Mouse (Mus musculus) myocyte (in vitro differentiated cells): ENCODE data around the gene Zdhhc5. TPM values are rescaled to one million over a fixed set of nuclear protein-coding genes. Genes with fewer than 3 reads are reported as not detected.

Source experiments
- H3K27me3 ChIP-seq: one replicate; pipeline ENCODE4 v1.6.1; 2011; ENCODE audit not compliant: control insufficient read depth, insufficient read depth, insufficient read length
- H3K36me3 ChIP-seq: one replicate; pipeline ENCODE4 v1.6.1; 2011; ENCODE audit not compliant: control insufficient read depth, insufficient read depth
- H3K4me2 ChIP-seq: one replicate; pipeline ENCODE4 v1.6.1; 2011; ENCODE audit warnings: low read depth, control low read depth
- H3K4me3 ChIP-seq: one replicate; pipeline ENCODE4 v1.5.1; 2011; ENCODE audit warnings: mild to moderate bottlenecking, control low read depth, moderate library complexity
- H3K79me2 ChIP-seq: one replicate; pipeline ENCODE4 v1.6.1; 2011; ENCODE audit not compliant: control insufficient read depth, insufficient read depth
- H3ac ChIP-seq: one replicate; pipeline ENCODE4 v1.6.1; 2011; ENCODE audit not compliant: control insufficient read depth, insufficient read length
- TCF3 ChIP-seq: IDR thresholded peaks from one replicate; pipeline ENCODE4 v1.6.1; 2011; ENCODE audit warnings: low read depth, control low read depth; ENCODE audit not compliant: insufficient read length
- USF1 ChIP-seq: IDR thresholded peaks from one replicate; pipeline ENCODE4 v1.6.1; 2011; ENCODE audit warnings: low read depth, mild to moderate bottlenecking, control low read depth, moderate library complexity
- polyA plus RNA-seq: library from polyadenylated mRNA; unstranded; fragments of >200 nt; fragmentation: generic; extraction: Trizol; gene quantifications from one replicate; pipeline ENCODE4 v1.2.1, GENCODE M21; 2012; ENCODE audit warnings: missing spikeins

Gene Zdhhc5
- polyA plus RNA-seq, 1 experiment = 36.3 TPM

GRCm38 (mm10) chr2:84638428-84639220 is 76.4 kb downstream of the Zdhhc5 start:
- H3K36me3 ChIP-seq = no peaks in the 10 kb centered on the region
- peak overlapping the region; percentile 100 for H3K4me2 ChIP-seq
- H3ac ChIP-seq = no peak overlapping the region
- TF ChIP-seq USF1 (peak; percentile 73), TCF3 (no peak)
- H3K4me3 ChIP-seq = no peak overlapping the region
- H3K27me3 ChIP-seq = no peaks in the 10 kb centered on the region
- peaks cover 94% of the 10 kb centered on the region for H3K79me2 ChIP-seq

Other genes with a start within 250 kb of the Zdhhc5 start
- gene Tfpi, start 238.4 kb downstream of the Zdhhc5 start, polyA plus RNA-seq = 7.9 TPM
- 64.6 TPM for gene Ctnnd1, start 64.4 kb downstream of the Zdhhc5 start, polyA plus RNA-seq
- gene Btbd18, start 56.1 kb downstream of the Zdhhc5 start, polyA plus RNA-seq = 0.01 TPM
- 129 TPM for gene Selenoh, start 44.4 kb downstream of the Zdhhc5 start, polyA plus RNA-seq
- gene Gm28635, start 37.1 kb downstream of the Zdhhc5 start, polyA plus RNA-seq = not detected
- gene Med19, start 36.8 kb downstream of the Zdhhc5 start, polyA plus RNA-seq = 20.3 TPM
- 113 TPM for gene Tmx2, start 36.0 kb downstream of the Zdhhc5 start, polyA plus RNA-seq
- gene Clp1, start 12.2 kb upstream of the Zdhhc5 start, polyA plus RNA-seq = 7.1 TPM
- 1.0 TPM for gene Ypel4, start 18.9 kb upstream of the Zdhhc5 start, polyA plus RNA-seq
- 3.0 TPM for gene Gm19426, start 28.5 kb upstream of the Zdhhc5 start, polyA plus RNA-seq
- 0.62 TPM for gene Serping1, start 60.3 kb upstream of the Zdhhc5 start, polyA plus RNA-seq
- 16.2 TPM for gene Ube2l6, start 83.6 kb upstream of the Zdhhc5 start, polyA plus RNA-seq
- 0.85 TPM for gene Smtnl1, start 107.5 kb upstream of the Zdhhc5 start, polyA plus RNA-seq
- 102 TPM for gene Timm10, start 111.8 kb upstream of the Zdhhc5 start, polyA plus RNA-seq
- gene Slc43a1, start 123.7 kb upstream of the Zdhhc5 start, polyA plus RNA-seq = 2.0 TPM
- 0.13 TPM for gene Rtn4rl2, start 171.5 kb upstream of the Zdhhc5 start, polyA plus RNA-seq
- gene Slc43a3, start 221.4 kb upstream of the Zdhhc5 start, polyA plus RNA-seq = 4.5 TPM